Mouse (Mus musculus): ENCODE measurements around the gene Myrfl. TPM values are rescaled to one million over a fixed set of nuclear protein-coding genes. Genes with fewer than 3 reads are reported as not detected.

The Myrfl gene
- 0.12 TPM in 1 of 2 replicates, not detected in the other for polyA plus RNA-seq (2015; fragmentation: Nextera tagmentation; extraction: Ambion mirVana)

DNA sequence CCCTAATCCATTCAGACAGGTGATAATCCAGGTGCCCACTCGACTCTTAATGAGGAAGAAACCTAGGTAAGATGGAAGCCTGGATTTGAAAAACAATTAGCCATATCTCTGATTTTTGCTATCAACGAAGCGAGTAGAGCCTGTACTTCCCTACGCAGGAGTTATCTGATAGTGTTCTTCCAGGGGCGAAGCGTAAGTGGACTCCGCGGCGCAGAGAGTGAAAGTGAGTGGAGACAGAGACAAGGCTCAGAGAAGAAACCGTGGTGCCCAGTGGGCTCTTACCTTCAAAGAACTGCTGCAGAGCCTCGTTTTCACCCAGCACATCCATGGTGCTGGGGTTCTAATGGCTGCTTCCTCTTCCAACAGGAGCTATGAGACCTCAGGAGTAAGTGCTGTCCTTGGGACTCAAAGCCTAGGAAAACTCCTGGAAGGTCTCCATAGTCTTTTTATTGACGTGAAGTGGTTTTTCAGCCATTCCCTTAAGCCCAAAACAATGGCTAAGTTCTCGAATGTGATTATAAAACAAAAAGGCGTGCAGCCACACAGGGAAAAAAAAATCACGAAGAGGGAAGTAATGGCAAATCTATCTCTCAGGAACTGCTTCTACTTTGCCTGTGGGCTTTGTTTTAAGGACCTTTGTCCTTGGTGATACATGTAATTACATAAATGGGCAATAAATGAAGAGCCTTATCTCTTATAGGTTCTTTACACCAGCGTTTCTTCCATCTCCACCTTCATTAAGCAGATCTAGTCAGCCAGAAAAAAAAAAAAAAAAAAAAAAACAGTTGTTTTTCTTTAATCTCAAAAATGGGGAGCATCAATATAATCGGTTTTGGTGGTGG is at the start of gene Myrfl:
Myrfl (minus strand) TSS at position 584 of the 842 bp plus-strand sequence.
- H3K9ac ChIP-seq (replicated peaks): no peak within 1 kb of the TSS
- no peaks in the 10 kb centered on the region for H3K4me1 ChIP-seq (replicated peaks)
- H3K4me2 ChIP-seq (replicated peaks): no peak within 1 kb of the TSS
- no peak within 1 kb of the TSS for H3K4me3 ChIP-seq (replicated peaks)
- H3K27ac ChIP-seq: no peak within 1 kb of the TSS
- no peaks in the 10 kb centered on the region for H3K27me3 ChIP-seq
- H3K36me3 ChIP-seq: no peaks in the 10 kb centered on the region
- WGBS: 77% methylated on average over 17 of the region's 17 CpGs
- no peaks in the 10 kb centered on the region for H3K9me3 ChIP-seq
- ATAC-seq: no peak

DNA sequence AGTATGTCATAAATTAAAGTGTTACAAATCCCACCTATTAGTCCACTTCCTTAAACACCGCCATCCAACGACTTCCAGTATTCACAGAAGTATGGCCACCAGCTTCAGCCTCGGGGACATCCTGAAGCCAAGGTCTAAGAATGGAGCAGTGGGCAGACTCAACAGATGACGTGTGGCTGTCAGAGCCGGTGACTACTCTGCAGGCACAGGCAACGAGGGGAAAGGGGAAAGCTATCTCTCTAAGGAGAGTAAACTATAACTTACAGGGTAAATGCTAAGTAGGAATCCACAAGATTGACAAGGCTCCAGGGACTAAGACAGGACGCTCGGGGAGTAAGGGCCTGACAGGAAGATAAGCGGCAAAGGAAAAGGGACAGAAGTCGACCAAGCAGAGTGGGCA is 48.2 kb upstream of the Myrfl start:
- Histone ChIP-seq H3K4me2 (replicated peaks) (no peak overlapping the region), H3K9me3 (peaks cover 6% of the 10 kb centered on the region; the same call in 1 of the 2 replicates), H3K27me3 (no peaks in the 10 kb centered on the region), H3K36me3 (peaks cover 8% of the 10 kb centered on the region), H3K9ac (replicated peaks) (no peak overlapping the region), H3K27ac (no peak overlapping the region), H3K4me1 (replicated peaks) (peaks cover 21% of the 10 kb centered on the region), H3K4me3 (replicated peaks) (no peak overlapping the region)
- no peak for ATAC-seq
- 79% methylated on average over 10 of the region's 10 CpGs for WGBS

DNA sequence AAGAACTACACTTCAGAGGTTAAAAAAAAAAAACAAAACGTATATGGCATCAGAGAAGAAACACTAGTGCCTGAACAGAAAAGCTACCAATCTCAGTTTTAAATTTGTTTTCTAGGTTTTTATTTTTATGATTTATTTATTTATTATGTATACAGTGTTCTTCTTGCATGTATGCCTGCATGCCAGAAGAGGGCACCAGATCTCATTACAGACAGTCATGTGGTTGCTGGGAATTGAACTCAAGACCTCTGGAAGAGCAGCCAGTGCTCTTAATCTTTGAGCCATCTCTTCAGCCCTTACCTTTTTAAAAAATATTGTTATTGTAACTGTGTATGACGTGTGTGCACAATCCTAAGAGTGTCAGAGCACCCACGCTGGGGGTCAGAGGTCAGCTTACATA is 47.4 kb upstream of the Myrfl start:
- Histone ChIP-seq H3K4me1 (replicated peaks) (peaks cover 18% of the 10 kb centered on the region), H3K9me3 (peaks cover 6% of the 10 kb centered on the region; the same call in 1 of the 2 replicates), H3K27ac (no peak overlapping the region), H3K36me3 (peaks cover 10% of the 10 kb centered on the region), H3K4me3 (replicated peaks) (no peak overlapping the region), H3K4me2 (replicated peaks) (no peak overlapping the region), H3K9ac (replicated peaks) (no peak overlapping the region), H3K27me3 (no peaks in the 10 kb centered on the region)
- ATAC-seq: no peak
- WGBS: 88% methylated on average over 3 of the region's 3 CpGs

- Histone ChIP-seq H3K4me3 (replicated peaks) (no peak overlapping the region), H3K27ac (no peak overlapping the region), H3K4me2 (replicated peaks) (no peak overlapping the region), H3K9ac (replicated peaks) (no peak overlapping the region), H3K4me1 (replicated peaks) (peaks cover 8% of the 10 kb centered on the region; the same call in 1 of the 2 replicates), H3K36me3 (peaks cover 21% of the 10 kb centered on the region), H3K27me3 (no peaks in the 10 kb centered on the region), H3K9me3 (peaks cover 6% of the 10 kb centered on the region; the same call in 1 of the 2 replicates)
- no peak for ATAC-seq
- 95% methylated on average over 6 of the region's 6 CpGs for WGBS
These were observed 46.3 kb upstream of the Myrfl start for GRCm38 (mm10) chr10:116943025-116943424.

DNA sequence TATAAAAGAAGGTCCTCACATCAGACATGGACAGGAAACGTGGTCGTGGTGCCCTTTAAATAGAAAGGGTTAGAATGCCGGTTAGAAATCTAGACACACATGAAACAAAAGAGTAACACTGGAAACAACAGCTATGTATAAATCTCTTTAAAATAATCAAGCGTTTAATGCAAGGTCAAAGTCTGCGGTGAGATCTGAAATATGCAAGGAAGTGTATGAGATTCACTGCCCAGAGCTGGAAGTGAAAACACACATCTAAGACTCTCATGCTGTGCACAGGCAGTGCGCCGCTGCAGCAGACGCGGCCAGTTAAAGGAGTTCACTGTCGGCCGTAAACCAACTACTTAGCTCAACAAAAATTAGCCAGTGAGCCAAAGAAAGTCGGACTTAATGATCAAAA is 38.3 kb upstream of the Myrfl start:
- peaks cover 45% of the 10 kb centered on the region for H3K36me3 ChIP-seq
- no peak overlapping the region for H3K27ac ChIP-seq
- ATAC-seq: peak; percentile 67; the same call in 1 of the 2 replicates
- no peak overlapping the region for H3K9ac ChIP-seq (replicated peaks)
- H3K9me3 ChIP-seq: no peaks in the 10 kb centered on the region
- H3K4me2 ChIP-seq (replicated peaks): no peak overlapping the region
- 64% methylated on average over 12 of the region's 12 CpGs for WGBS
- H3K27me3 ChIP-seq: no peaks in the 10 kb centered on the region
- no peak overlapping the region for H3K4me3 ChIP-seq (replicated peaks)
- H3K4me1 ChIP-seq (replicated peaks): no peaks in the 10 kb centered on the region

DNA sequence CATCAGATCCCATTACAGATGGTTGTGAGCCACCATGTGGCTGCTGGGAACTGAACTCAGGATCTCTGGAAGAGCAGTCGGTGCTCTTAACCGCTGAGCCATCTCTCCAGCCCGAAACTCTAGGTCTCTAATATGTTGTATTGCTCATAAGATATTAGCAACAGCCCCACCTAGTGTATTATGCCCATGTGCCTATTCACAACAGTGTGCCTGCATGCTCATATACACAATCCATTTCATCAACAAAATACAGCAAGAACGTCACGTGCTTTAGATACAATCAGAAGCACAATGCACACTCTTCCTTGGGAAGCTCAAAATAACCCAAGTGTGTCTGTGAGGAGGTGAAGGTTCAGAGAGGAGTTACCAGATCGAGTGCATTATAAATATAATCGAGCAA is 37.1 kb upstream of the Myrfl start:
- WGBS: 95% methylated on average over 7 of the region's 7 CpGs
- H3K27ac ChIP-seq: no peak overlapping the region
- H3K4me2 ChIP-seq (replicated peaks): no peak overlapping the region
- no peak overlapping the region for H3K4me3 ChIP-seq (replicated peaks)
- no peak for ATAC-seq
- no peaks in the 10 kb centered on the region for H3K27me3 ChIP-seq
- no peaks in the 10 kb centered on the region for H3K9me3 ChIP-seq
- no peaks in the 10 kb centered on the region for H3K4me1 ChIP-seq (replicated peaks)
- H3K36me3 ChIP-seq: peaks cover 40% of the 10 kb centered on the region
- H3K9ac ChIP-seq (replicated peaks): no peak overlapping the region

DNA sequence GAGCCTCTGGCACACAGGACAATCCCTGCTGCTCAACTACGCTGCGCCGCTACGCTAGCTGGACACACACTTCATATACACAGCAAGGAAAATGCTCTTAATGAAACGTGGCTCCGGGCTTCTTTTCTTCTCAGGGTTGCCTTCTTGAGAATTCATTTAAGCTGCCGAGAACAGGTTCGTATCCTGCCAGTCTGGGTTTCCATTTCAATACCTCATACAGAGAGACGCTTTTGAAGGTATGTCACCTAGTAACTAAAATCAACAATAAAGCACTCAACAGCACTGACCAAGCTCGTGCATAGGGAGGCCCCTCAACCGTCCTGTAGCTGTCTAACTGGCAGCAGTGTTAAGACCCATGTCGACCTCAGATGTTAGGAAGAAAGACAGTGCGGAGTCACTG is 35.7 kb upstream of the Myrfl start:
- WGBS: 87% methylated on average over 13 of the region's 13 CpGs

DNA sequence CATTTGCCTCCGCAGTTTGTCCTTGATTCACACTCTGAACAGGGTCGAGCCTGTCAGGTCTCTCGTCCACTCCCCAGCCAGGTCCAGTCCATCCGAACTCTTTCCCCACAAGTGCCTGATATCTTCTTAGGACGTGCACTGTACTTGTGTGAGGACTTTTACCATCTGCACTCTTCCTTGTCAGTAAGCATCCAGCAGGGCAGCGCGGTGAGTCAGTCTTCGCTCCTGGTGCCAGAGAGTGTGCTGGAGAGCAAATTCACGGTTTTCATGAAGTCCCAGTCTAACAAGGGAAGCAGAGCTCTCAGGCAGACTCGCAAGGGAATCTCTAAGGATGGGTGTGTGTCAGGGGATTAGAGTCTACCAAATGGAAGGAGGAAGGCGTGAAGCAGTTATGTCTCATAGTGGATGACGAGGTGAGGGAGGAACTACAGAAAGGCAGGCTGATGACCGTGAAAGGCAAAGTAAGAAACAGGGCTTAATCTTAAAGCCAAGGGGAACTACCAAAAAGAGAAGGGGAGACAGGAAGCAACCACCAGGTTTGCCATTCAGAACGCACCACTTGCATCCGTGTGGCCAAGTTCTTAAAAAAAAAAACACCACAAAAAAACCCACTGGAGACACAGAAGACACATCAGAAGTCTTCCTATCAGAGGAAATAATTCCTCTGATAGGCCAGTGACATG is 34.9 kb upstream of the Myrfl start:
- Histone ChIP-seq H3K9ac (replicated peaks) (no peak overlapping the region), H3K27me3 (no peaks in the 10 kb centered on the region), H3K9me3 (no peaks in the 10 kb centered on the region), H3K4me3 (replicated peaks) (no peak overlapping the region), H3K27ac (no peak overlapping the region), H3K4me2 (replicated peaks) (no peak overlapping the region), H3K4me1 (replicated peaks) (no peaks in the 10 kb centered on the region), H3K36me3 (peaks cover 32% of the 10 kb centered on the region)
- 90% methylated on average over 15 of the region's 15 CpGs for WGBS
- no peak for ATAC-seq

More for the DNA sequence above, 35.7 kb upstream of the Myrfl start:
- Histone ChIP-seq H3K4me2 (replicated peaks) (no peak overlapping the region), H3K4me1 (replicated peaks) (no peaks in the 10 kb centered on the region), H3K9me3 (no peaks in the 10 kb centered on the region), H3K27ac (no peak overlapping the region), H3K9ac (replicated peaks) (no peak overlapping the region), H3K36me3 (peaks cover 32% of the 10 kb centered on the region), H3K4me3 (replicated peaks) (no peak overlapping the region), H3K27me3 (no peaks in the 10 kb centered on the region)
- ATAC-seq: no peak

DNA sequence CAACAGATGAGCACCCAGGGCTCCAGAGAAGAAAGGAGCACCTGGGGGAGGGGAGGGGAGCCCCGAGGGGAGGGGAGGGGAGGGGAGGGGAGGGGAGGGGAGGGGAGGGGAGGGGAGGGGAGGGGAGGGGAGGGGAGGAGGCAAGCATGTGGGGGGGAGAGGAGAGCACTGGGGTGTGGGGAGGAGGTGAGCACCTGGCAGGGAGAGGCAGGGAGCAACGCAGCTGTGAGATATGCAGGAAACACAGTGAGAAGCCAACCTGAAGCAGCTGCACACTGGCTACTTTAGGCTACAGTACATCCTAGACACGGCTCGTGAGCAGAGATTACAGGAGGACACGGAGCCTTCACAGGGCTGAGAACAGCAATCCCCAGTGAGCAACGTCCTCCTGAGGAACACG is 34.2 kb upstream of the Myrfl start:
- H3K4me3 ChIP-seq (replicated peaks): no peak overlapping the region
- H3K9ac ChIP-seq (replicated peaks): no peak overlapping the region
- peaks cover 31% of the 10 kb centered on the region for H3K36me3 ChIP-seq
- H3K9me3 ChIP-seq: no peaks in the 10 kb centered on the region
- WGBS: 88% methylated on average over 6 of the region's 7 CpGs
- H3K4me1 ChIP-seq (replicated peaks): no peaks in the 10 kb centered on the region
- ATAC-seq: no peak
- H3K4me2 ChIP-seq (replicated peaks): no peak overlapping the region
- H3K27ac ChIP-seq: no peak overlapping the region
- no peaks in the 10 kb centered on the region for H3K27me3 ChIP-seq

DNA sequence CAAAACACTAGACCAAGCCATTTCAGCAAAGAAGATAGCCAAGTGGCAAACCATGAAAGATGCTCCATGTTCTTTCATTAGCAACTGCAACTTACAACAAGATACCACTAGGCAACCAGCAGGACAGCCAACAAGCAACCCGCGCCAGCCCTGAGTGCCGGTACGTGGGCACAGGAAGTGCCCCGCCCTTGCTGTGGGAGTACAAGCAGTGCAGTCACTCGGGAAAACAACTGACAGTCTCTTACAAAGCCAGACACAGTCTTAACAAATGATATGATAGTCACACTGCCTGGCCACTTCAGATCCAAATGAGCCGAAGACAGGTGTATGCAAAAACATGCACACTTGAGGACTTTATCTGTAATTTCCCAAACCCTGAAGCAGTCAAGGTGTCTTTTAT is 33.8 kb upstream of the Myrfl start:
- Histone ChIP-seq H3K4me1 (replicated peaks) (no peaks in the 10 kb centered on the region), H3K9me3 (no peaks in the 10 kb centered on the region), H3K9ac (replicated peaks) (no peak overlapping the region), H3K27me3 (no peaks in the 10 kb centered on the region), H3K4me2 (replicated peaks) (no peak overlapping the region), H3K36me3 (peaks cover 33% of the 10 kb centered on the region), H3K27ac (no peak overlapping the region), H3K4me3 (replicated peaks) (no peak overlapping the region)
- WGBS: 86% methylated on average over 7 of the region's 7 CpGs
- no peak for ATAC-seq

DNA sequence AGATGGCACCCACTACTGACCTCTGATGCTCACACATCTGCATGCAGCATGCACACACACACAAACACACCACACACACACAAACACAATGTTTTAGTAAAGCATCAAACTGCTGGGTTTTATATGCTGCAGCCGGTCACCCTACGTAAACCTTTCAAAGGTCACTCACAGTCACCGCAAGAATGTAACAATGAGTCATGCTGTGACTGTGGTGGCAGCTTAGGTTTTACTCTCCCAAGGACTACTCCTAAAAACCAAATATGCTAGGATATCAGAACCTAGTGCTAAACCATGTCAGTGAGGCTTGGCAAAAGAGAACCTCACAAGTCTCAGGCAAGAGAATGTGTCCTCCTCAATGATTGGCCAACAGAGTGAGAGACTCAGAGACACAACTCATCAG is 32.1 kb upstream of the Myrfl start:
- no peak overlapping the region for H3K9ac ChIP-seq (replicated peaks)

DNA sequence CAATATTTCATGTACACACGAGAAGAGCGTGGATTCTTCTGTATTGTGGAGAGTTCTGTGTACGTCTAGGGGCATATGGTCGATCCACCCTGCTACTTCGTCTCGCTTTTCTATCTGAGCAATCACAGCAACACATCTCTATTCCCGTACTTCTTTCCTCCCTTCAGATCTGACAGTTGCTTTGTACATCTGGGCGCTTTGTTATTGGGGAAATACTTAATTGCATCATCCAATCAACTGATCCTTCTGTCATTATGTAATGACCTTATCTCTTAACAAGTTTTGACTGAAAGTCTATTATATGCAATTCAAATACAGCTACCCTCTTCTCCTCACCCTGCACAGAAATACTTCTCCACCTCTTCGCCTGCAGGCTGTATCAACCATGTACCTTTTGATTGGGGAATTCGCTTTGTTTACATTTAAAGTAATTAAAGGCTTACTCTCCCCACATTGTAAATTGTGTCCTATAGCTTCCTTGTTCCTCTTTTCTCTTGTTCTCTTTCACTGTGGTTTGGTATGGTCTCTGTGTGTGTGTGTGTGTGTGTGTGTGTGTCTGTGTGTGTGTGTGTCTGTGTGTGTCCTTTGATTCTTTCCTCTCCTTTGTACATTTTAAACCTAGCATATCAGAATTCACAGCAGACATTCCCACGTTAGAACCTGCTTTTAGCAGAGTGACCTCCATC is 29.9 kb upstream of the Myrfl start:
- H3K36me3 ChIP-seq: peaks cover 57% of the 10 kb centered on the region
- H3K4me2 ChIP-seq (replicated peaks): no peak overlapping the region
- H3K9me3 ChIP-seq: no peaks in the 10 kb centered on the region
- WGBS: 88% methylated on average over 11 of the region's 11 CpGs
- H3K4me1 ChIP-seq (replicated peaks): no peaks in the 10 kb centered on the region
- H3K27ac ChIP-seq: no peak overlapping the region
- H3K4me3 ChIP-seq (replicated peaks): no peak overlapping the region
- H3K27me3 ChIP-seq: no peaks in the 10 kb centered on the region
- no peak overlapping the region for H3K9ac ChIP-seq (replicated peaks)
- no peak for ATAC-seq

More for the DNA sequence above, 32.1 kb upstream of the Myrfl start:
- H3K4me1 ChIP-seq (replicated peaks): no peaks in the 10 kb centered on the region
- no peaks in the 10 kb centered on the region for H3K9me3 ChIP-seq
- no peak overlapping the region for H3K4me3 ChIP-seq (replicated peaks)
- WGBS: 91% methylated on average over 3 of the region's 3 CpGs
- no peaks in the 10 kb centered on the region for H3K27me3 ChIP-seq
- ATAC-seq: no peak
- H3K36me3 ChIP-seq: peaks cover 47% of the 10 kb centered on the region
- H3K4me2 ChIP-seq (replicated peaks): no peak overlapping the region
- H3K27ac ChIP-seq: no peak overlapping the region
